Mouse (Mus musculus) ES-E14 (cell line): Measurements from ENCODE around the gene Gatb.

Experiments
- CHD2 ChIP-seq: IDR thresholded peaks from 2 replicates; pipeline ENCODE4 v1.6.1; 2014; ENCODE audit warnings: mild to moderate bottlenecking, low read depth, low read length, inconsistent platforms
- HCFC1 ChIP-seq: IDR thresholded peaks from 2 replicates; pipeline ENCODE4 v1.6.1; 2012; ENCODE audit warnings: low read length, inconsistent platforms, borderline replicate concordance; ENCODE audit not compliant: insufficient read depth
- MAFK ChIP-seq: IDR thresholded peaks from 2 replicates; pipeline ENCODE4 v1.6.1; 2014; ENCODE audit warnings: mild to moderate bottlenecking, low read depth, low read length, inconsistent platforms; ENCODE audit not compliant: insufficient read depth
- ZC3H11A ChIP-seq: IDR thresholded peaks from 2 replicates; pipeline ENCODE4 v1.6.1; 2012; ENCODE audit warnings: low read depth, mild to moderate bottlenecking, inconsistent platforms, low read length, borderline replicate concordance
- ZNF384 ChIP-seq: IDR thresholded peaks from 2 replicates; pipeline ENCODE4 v1.6.1; 2012; ENCODE audit warnings: low read depth, low read length, inconsistent platforms

- TF ChIP-seq ZNF384 = no peak
- TF ChIP-seq HCFC1 = no peak
- no peak for TF ChIP-seq ZC3H11A
- TF ChIP-seq CHD2 = no peak
- no peak for TF ChIP-seq MAFK
Measured at GRCm38 (mm10) chr3:85633733-85634132, 59.8 kb downstream of the Gatb start.
